Mouse (Mus musculus) bone marrow macrophage, adult 2 months (primary cell): ENCODE data around the gene Emilin1.

Experiments
- CTCF ChIP-seq: IDR thresholded peaks from 2 replicates; pipeline ENCODE4 v1.5.1; 2012; ENCODE audit warnings: low read depth, mild to moderate bottlenecking, low read length, moderate library complexity
- POLR2A ChIP-seq: IDR thresholded peaks from 2 replicates; pipeline ENCODE4 v1.6.1; 2012; ENCODE audit warnings: mild to moderate bottlenecking, low read depth, low read length, borderline replicate concordance

GRCm38 (mm10) chr5:30909863-30910262, 3.3 kb upstream of the Emilin1 start:
- no peak for TF ChIP-seq CTCF
- no peak for TF ChIP-seq POLR2A
